Mouse (Mus musculus) liver, adult 2 months (tissue): ENCODE data around the gene Atp13a1. TPM values are rescaled to one million over a fixed set of nuclear protein-coding genes. Genes with fewer than 3 reads are reported as not detected.

Experiments used
- DNase-seq: peaks from one replicate; pipeline ENCODE4 v3.0.0-alpha.2; 2011; ENCODE audit warnings: low read depth, low spot score; ENCODE audit errors: extremely low read depth
- H3K27ac ChIP-seq: fragments of 200-500 bp; replicated peaks from 2 replicates; pipeline ENCODE4 v1.5.1; 2012; ENCODE audit warnings: low read depth, mild to moderate bottlenecking, control low read depth, inconsistent platforms, low read length; ENCODE audit not compliant: insufficient read depth
- H3K27me3 ChIP-seq: fragments of 200-500 bp; 2 replicates; pipeline ENCODE4 v1.6.1; 2012; ENCODE audit warnings: mild to moderate bottlenecking, moderate library complexity, low read length, inconsistent platforms; ENCODE audit not compliant: control insufficient read depth, insufficient read depth
- H3K36me3 ChIP-seq: fragments of 200-500 bp; 2 replicates; pipeline ENCODE4 v1.6.1; 2012; ENCODE audit warnings: low read length, inconsistent platforms; ENCODE audit not compliant: control insufficient read depth, insufficient read depth
- H3K4me1 ChIP-seq: fragments of 200-500 bp; 2 replicates; pipeline ENCODE4 v1.6.1; 2011; ENCODE audit warnings: low read length; ENCODE audit not compliant: control insufficient read depth, insufficient read depth
- H3K4me3 ChIP-seq: fragments of 200-500 bp; 2 replicates; pipeline ENCODE4 v1.5.1; 2011; ENCODE audit warnings: low read depth, mild to moderate bottlenecking, control low read depth, low read length, moderate library complexity; ENCODE audit not compliant: insufficient read depth
- H3K79me2 ChIP-seq: fragments of 200-500 bp; 2 replicates; pipeline ENCODE4 v1.6.1; 2012; ENCODE audit warnings: inconsistent platforms, mild to moderate bottlenecking, low read length, moderate library complexity; ENCODE audit not compliant: control insufficient read depth, insufficient read depth
- H3K9ac ChIP-seq: fragments of 200-500 bp; 2 replicates; pipeline ENCODE4 v1.6.1; 2012; ENCODE audit warnings: low read depth, mild to moderate bottlenecking, control low read depth, inconsistent platforms, low read length
- CTCF ChIP-seq: fragments of 200-500 bp; IDR thresholded peaks from 2 replicates; pipeline ENCODE4 v1.5.1; 2011; ENCODE audit warnings: low read depth, low read length, control low read depth
- POLR2A ChIP-seq: fragments of 200-500 bp; IDR thresholded peaks from 2 replicates; pipeline ENCODE4 v1.6.1; 2011; ENCODE audit warnings: low read length, control low read depth; ENCODE audit not compliant: insufficient read depth; ENCODE audit errors: extremely low read depth
- WGBS: fragments of 180-500 bp; shearing (Covaris S2); methylation state at CpG from one replicate; pipeline ENCODE4 v1.1.7; 2018; 5-methylcytosine and 5-hydroxymethylcytosine counted together
- polyA plus RNA-seq: library from polyadenylated mRNA; depleted of rRNA; stranded (reverse); fragments of >200 nt; gene quantifications from 2 replicates; pipeline ENCODE4 v1.2.3, GENCODE M21; 2012
- total RNA-seq: library from RNA; depleted of rRNA; stranded (reverse); fragments of >200 nt; gene quantifications from 2 replicates; pipeline ENCODE4 v1.2.3, GENCODE M21; 2014

Atp13a1 gene
- total and polyA plus RNA-seq, 2 experiments, result 19.4 to 60.1 TPM

DNA sequence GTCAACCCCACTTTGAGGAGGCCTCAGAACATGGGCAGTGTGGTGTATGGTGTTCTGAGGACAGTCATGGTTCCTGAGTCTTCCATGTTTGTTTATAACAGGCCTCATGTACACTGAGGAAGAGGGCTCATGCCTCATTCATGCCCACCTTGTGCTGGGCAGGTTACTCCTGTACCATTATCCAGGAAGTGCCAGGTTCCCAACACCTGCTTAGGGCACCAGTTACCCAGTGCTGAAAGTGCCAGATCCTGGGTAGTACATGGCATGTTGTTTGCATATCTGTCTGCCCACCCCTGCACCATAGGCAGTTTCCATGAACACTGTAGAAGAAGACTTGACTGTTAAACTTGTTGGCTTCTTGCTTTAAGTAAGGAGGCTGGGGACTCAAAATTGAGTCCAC is 11.3 kb downstream of the Atp13a1 start:
- H3K4me1 ChIP-seq, result no peaks in the 10 kb centered on the region
- no peaks in the 10 kb centered on the region for H3K27me3 ChIP-seq
- TF ChIP-seq POLR2A, result no peak
- TF ChIP-seq CTCF, result no peak
- H3K79me2 ChIP-seq, result no peaks in the 10 kb centered on the region
- DNase-seq, result no peak
- H3K9ac ChIP-seq, result no peak overlapping the region
- H3K36me3 ChIP-seq, result peaks cover 52% of the 10 kb centered on the region
- no peak overlapping the region for H3K4me3 ChIP-seq
- no peak overlapping the region for H3K27ac ChIP-seq

DNA sequence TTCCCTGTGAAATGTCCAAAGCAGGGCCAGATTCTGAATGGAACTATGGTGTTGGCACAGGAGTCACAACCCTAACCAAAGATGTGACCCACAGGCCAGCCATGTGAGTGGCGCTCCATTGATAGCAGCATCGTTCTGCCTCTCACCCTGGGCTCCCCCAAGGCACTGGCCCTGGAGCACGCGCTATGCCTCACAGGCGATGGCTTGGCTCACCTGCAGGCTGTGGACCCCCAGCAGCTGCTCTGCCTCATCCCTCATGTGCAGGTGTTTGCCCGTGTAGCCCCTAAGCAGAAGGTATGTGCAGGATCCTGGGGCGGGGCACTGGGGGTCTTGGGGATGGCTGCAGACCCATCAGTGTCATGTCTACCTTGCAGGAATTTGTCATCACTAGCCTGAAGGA is 12.4 kb downstream of the Atp13a1 start:
- 92% methylated on average over 7 of the region's 7 CpGs for WGBS
- DNase-seq, result no peak
- TF ChIP-seq POLR2A, result no peak
- no peak for TF ChIP-seq CTCF

GRCm38 (mm10) chr8:69804537-69804936 is 13.6 kb downstream of the Atp13a1 start:
- Histone ChIP-seq H3K36me3 (peaks cover 37% of the 10 kb centered on the region), H3K4me3 (no peak overlapping the region), H3K9ac (no peak overlapping the region), H3K79me2 (no peaks in the 10 kb centered on the region), H3K27me3 (no peaks in the 10 kb centered on the region), H3K27ac (no peak overlapping the region), H3K4me1 (0 out of 2 replicates have a peak, but pooled peaks cover 3% of the 10 kb centered on the region)
- DNase-seq, result no peak
- TF ChIP-seq CTCF, result no peak
- no peak for TF ChIP-seq POLR2A
- WGBS, result 93% methylated on average over 6 of the region's 6 CpGs

More for the DNA sequence above, 12.4 kb downstream of the Atp13a1 start:
- H3K79me2 ChIP-seq, result no peaks in the 10 kb centered on the region
- peaks cover 45% of the 10 kb centered on the region for H3K36me3 ChIP-seq
- H3K27ac ChIP-seq, result no peak overlapping the region
- no peak overlapping the region for H3K4me3 ChIP-seq
- H3K27me3 ChIP-seq, result no peaks in the 10 kb centered on the region
- no peak overlapping the region for H3K9ac ChIP-seq
- H3K4me1 ChIP-seq, result no peaks in the 10 kb centered on the region

GRCm38 (mm10) chr8:69805086-69805485 is 14.1 kb downstream of the Atp13a1 start:
- H3K36me3 ChIP-seq, result peaks cover 32% of the 10 kb centered on the region
- H3K27me3 ChIP-seq, result no peaks in the 10 kb centered on the region
- WGBS, result 94% methylated on average over 10 of the region's 10 CpGs
- DNase-seq, result no peak
- TF ChIP-seq POLR2A (no peak), CTCF (no peak)
- no peak overlapping the region for H3K27ac ChIP-seq
- no peak overlapping the region for H3K4me3 ChIP-seq
- no peak overlapping the region for H3K9ac ChIP-seq
- no peaks in the 10 kb centered on the region for H3K79me2 ChIP-seq
- 0 out of 2 replicates have a peak, but pooled peaks cover 3% of the 10 kb centered on the region for H3K4me1 ChIP-seq

DNA sequence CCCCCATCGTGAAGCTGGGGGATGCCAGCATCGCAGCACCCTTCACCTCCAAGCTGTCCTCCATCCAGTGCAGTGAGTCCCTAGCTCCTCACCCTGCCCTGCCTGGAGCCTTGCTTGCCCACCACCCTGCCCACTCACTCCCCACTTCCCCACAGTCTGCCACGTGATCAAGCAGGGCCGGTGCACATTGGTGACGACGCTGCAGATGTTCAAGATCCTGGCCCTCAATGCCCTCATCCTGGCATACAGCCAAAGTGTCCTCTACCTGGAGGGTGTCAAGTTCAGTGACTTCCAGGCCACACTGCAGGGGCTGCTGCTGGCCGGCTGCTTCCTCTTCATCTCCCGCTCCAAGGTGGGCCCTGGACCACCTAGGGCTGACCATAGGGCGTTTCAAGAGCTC is 14.5 kb downstream of the Atp13a1 start:
- Histone ChIP-seq H3K9ac (no peak overlapping the region), H3K27me3 (no peaks in the 10 kb centered on the region), H3K36me3 (peaks cover 29% of the 10 kb centered on the region), H3K4me3 (no peak overlapping the region), H3K4me1 (0 out of 2 replicates have a peak, but pooled peaks cover 3% of the 10 kb centered on the region), H3K79me2 (no peaks in the 10 kb centered on the region), H3K27ac (no peak overlapping the region)
- no peak for TF ChIP-seq POLR2A
- TF ChIP-seq CTCF, result no peak
- 87% methylated on average over 9 of the region's 9 CpGs for WGBS
- no peak for DNase-seq

GRCm38 (mm10) chr8:69807236-69807635 is 16.3 kb downstream of the Atp13a1 start:
- TF ChIP-seq POLR2A, result no peak
- no peak for TF ChIP-seq CTCF
- Histone ChIP-seq H3K27ac (no peak overlapping the region), H3K9ac (no peak overlapping the region), H3K4me3 (no peak overlapping the region), H3K79me2 (no peaks in the 10 kb centered on the region), H3K4me1 (0 out of 2 replicates have a peak, but pooled peaks cover 3% of the 10 kb centered on the region), H3K36me3 (peaks cover 19% of the 10 kb centered on the region), H3K27me3 (no peaks in the 10 kb centered on the region)
- DNase-seq, result no peak
- WGBS, result 76% methylated on average over 5 of the region's 5 CpGs
